Mouse (Mus musculus) cerebellum, adult 11 months (tissue): ENCODE data around the gene Fam214a.

ENCODE experiments used
- DNase-seq: peaks from one replicate; pipeline ENCODE4 v3.0.0; 2022

Fam214a gene

GRCm38 (mm10) chr9:74952106-74952505 lies 578 bp upstream of the Fam214a start:
- no peak for DNase-seq

DNA sequence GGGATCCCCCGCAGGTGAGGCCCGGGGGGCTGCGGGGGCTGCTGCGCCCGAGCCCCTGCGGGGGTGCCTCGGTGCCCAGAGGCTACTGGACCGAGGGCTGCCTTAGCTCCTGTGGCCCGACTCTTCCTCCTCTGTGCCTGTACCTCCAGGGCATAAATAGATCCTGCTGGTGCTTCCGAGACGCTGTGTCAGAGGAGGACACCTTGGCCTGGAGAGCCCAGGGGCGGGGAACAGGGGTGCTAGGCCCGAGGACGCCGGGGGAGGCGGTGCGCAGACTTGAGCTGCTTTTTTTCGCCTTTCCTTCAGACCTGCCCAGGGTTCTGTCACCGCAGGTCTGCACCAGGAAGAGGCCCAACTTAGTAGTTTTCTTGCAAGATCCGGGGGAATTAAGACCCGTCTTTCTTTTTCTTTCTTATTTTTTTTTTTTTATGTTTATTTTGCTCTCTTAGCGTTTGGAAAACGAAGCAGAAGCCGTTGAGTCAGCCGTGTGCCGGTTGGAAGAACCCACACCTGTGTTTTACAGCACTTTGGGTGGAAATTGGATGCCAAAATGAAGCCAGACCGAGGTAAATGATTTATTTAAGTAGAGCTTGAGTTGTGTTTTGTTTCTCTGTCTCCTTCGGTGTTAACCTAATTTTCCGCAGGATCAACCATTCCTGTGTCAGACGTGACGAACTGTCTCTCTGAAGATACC lies 728 bp downstream of the Fam214a start:
- DNase-seq, result peak; percentile 51

GRCm38 (mm10) chr9:74953959-74954279 lies 1.2 kb downstream of the Fam214a start:
- no peak for DNase-seq

DNA sequence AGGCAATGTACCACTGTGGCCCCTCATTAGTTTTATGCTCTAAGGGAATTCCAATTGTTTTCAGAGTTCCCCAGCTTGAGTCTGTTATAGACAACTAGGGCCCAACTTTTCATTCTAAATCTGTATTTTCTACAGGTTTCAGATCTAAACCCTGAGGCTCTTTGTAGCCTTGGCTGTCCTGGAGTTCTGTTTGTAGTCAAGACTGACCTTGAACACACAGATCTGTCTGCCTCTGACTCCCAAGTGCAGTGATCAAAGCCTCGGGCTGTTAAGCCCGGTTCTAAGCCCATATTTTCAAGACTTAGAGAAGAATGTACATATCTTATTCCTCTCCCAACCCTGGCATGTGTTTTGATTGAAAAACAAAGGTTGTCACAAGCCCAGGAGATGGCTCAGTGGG lies 1.7 kb downstream of the Fam214a start:
- DNase-seq, result no peak

DNA sequence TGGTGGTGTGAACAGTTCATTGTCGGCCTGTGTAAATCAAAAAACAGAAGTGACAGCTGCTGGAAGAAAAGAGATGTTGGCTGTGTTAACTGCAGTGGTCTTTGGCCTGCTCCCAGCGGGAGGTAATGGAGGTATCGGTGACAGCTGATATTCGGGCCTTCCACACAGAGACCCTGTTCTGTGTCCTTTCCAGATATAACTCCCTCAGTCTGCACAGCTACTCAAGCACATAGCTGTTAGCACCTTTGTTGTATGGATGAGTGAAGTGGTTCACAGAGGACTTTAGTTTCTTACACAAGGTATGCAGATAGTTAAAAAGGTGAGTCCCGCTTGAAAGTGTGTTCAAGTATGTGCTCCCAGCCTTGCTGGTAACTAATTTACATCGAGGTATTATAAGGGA lies 7.9 kb downstream of the Fam214a start:
- no peak for DNase-seq

DNA sequence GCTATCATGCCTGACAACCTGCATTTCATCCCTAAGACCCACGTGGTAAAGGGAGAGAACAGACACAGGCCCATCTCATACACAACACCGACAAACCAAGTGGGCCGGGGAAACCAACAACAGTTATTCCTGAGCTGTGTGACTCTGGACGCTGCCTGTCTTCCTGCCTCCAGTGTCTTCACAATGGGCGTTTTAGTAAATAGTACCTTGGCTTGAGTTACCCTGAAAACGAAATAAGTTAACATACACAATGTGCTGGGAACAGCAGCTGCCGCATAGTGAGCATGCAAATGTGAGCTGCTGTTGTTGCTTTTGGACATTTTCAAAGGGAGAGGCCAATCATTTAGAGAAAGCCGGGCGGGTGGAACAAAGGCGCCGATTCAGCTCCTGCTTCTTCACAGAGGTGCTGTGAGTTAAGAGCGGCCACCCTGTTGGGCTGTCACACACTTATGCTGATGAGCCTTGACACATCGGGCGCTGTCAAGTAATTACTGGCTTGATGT lies 8.4 kb downstream of the Fam214a start:
- no peak for DNase-seq

- no peak for DNase-seq
These were observed 11.3 kb downstream of the Fam214a start for GRCm38 (mm10) chr9:74963953-74964352.

DNA sequence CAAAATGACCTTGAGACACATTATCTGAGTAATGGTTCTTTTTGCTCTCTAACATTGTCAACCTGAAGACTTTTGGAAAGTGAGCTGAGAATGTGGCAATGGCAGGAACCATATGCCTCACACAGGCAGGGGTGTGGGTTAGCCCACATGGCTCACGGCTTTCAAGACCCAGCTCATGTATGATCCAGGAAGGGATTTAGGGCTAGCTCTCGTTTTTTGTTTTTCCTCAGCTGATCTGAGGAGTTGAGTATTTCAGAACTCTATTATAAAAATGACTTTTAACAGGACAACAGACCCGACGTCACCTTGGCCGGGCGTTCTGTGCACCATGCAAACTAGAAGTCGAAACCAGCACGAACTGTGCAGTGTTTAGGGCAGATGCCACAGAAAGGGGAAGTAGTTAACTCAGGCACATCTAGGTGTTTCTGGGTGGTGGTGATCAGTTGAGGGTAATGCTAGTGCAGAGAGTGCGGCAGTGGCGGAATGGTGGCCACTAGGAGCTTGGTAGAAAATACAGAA lies 12.2 kb downstream of the Fam214a start:
- no peak for DNase-seq

- DNase-seq, result no peak
These were observed 13.5 kb downstream of the Fam214a start for GRCm38 (mm10) chr9:74966200-74966599.

DNA sequence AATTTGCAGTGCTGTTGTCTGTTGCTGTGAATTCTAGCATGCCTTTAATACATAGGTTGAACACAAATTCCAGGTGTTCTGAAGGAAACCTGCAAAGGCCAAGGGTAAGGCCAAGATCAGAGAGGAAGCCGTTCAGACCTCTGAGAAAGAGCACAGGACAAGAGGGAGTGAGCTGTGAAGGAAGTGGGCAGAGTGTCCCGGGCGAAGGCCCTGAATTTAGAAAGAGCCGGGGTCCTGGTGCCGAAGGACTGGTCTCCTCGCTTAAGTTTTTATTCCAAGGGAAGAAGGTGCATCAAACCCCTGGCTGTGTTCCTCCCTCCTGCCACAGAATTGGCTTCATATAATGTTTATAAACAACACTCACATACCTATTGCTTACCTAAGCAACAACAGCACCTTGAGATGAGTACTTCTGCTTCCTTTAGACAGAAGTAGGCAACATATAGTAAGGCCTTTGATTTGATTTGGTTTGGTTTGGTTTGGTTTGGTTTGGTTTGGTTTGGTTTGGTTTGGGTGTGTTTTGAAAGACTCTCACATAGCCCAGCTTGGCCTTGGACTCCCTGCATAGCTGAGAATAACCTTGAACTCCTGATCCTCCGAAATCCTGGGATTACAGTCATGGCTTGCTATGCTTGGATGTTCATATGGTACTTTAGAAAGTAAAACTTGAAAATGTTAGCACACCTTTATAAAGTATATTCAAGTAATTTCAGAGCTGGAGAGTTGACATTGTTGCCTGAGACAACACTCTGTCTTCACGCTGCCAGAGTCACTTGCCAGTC lies 16.2 kb downstream of the Fam214a start:
- DNase-seq, result no peak

- DNase-seq, result no peak
These were observed 17.9 kb downstream of the Fam214a start for GRCm38 (mm10) chr9:74970591-74970990.

- no peak for DNase-seq
These were observed 18.7 kb downstream of the Fam214a start for GRCm38 (mm10) chr9:74971191-74971976.

DNA sequence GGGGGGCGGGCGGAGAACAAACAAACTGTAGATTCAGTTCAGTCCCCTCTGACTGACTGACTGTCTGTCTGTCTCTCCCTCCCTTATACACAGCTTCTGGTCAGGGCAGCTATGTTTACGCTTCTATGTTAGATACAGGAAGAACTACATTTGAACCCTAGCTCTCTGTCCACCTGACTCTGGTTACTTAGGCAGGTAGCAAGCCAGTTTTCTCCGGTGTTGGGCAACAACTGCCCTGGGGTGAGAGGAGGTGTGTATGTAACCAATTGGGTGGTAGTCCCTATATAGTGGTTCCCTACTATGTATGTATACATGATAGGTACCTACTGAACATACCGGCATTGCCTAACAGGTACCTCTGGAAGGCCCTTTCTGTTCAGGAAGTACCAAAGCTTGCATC lies 20.1 kb downstream of the Fam214a start:
- no peak for DNase-seq

DNA sequence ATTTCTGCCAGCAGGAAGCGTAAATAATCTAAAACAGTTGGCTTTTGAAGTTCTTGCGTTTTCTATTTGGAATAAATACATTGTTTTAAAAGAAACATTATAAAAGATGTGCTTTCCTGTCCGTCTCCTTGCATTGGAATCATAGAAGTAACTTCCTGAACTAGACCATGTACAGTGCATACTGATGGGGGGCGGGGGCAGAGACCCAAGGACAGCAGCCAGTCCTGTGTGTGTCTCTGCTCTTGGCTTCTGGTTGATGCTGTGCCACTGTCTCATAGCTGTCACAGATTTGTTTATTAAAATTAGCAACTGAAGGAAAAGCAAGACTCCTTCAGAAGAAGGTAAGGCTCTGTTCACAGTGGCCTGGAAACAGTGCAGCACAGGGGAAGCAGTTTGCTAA lies 20.5 kb downstream of the Fam214a start:
- no peak for DNase-seq

GRCm38 (mm10) chr9:74974758-74975157 lies 22.1 kb downstream of the Fam214a start:
- no peak for DNase-seq

DNA sequence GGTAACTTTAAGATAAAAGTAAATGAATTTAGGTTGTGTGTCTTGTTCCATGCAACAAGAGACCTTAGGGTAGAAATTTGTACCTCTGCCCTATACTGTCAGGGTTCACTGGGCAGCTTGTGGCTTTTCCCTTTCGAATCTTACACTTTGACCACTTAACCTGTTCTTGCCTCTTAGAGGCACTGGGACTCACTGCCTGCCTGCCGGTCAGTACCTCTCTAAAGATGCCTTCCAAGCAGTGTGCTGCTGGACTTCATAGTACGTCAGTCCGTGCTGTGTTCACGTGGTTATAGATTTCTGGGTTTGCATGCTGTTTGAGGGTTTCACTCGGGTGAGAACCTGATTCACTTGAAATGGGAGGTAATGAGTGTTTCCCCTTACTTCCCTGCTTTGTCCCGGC lies 22.7 kb downstream of the Fam214a start:
- DNase-seq, result no peak

GRCm38 (mm10) chr9:74975911-74976563 lies 23.4 kb downstream of the Fam214a start:
- DNase-seq, result peak; percentile 86

DNA sequence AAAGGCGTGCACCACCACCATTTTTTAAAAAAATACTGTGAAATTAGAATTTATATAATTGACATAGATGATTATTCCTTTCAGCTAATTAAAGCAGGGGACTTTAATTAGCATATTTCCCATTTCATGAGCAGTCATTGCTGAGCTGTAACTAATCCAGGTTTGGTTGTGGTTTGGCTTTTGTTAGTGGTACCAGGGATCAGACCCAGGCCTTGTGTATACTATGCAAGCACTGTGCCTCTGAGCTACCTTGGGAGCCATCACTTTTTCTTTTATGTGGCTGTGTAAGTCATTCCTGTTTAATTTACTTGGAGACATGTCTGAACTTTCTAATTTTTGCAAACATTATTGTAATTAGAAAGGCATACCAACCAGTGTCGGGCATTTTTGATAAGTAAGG lies 24.6 kb downstream of the Fam214a start:
- DNase-seq, result no peak

GRCm38 (mm10) chr9:74977962-74978361 lies 25.3 kb downstream of the Fam214a start:
- DNase-seq, result no peak

GRCm38 (mm10) chr9:74978868-74979267 lies 26.2 kb downstream of the Fam214a start:
- no peak for DNase-seq

DNA sequence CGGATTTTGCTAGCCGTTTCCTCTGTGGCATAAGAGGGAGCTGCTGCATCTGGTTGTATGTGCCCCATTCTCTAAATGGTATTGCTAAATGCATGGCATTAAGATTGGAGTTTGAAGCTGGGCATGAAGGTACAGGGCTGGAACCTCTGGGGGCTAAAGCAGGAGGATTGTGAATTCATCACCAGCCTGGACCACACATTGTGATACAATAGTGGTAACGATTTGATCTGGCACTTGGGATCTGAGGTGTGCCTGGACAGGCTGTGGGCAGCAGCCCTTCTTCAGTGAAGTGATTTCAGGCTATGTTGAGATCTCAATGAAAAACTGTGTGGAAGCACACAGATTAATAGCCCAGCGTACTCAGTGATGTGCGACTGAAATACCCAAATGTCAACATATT lies 26.7 kb downstream of the Fam214a start:
- DNase-seq, result no peak

DNA sequence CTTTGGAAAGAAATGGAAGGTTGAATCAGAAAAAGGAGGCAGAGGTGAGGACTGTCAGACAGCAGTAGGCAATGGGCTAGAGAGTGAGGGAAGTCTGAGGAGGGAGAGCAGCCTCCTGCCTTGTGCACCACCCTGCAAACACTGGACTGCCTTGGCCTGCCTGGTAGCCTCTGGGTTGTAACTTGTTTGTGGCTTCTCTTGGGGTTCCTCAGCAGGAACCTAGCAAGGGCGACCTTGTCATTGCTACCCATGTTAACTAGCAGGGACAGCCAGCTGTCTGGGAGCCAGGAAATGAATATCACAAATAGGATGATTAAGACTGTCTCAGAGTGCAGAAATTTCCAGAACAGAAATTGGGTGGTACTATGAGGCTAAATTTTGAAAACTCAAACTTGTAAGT lies 27.2 kb downstream of the Fam214a start:
- DNase-seq, result no peak

- DNase-seq, result no peak
These were observed 29.0 kb downstream of the Fam214a start for GRCm38 (mm10) chr9:74981663-74982111.
